Mouse (Mus musculus) CD4-positive naive resting alpha-beta T cell, adult 76 days (primary cell): Measurements from ENCODE around the gene Syt8. TPM values are rescaled to one million over a fixed set of nuclear protein-coding genes. Genes with fewer than 3 reads are reported as not detected.

ENCODE experiments used
- total RNA-seq: library from RNA; stranded (reverse); gene quantifications from one replicate; pipeline ENCODE4 v1.2.4, GENCODE M21; 2023

Gene Syt8
- total RNA-seq: not detected

DNA sequence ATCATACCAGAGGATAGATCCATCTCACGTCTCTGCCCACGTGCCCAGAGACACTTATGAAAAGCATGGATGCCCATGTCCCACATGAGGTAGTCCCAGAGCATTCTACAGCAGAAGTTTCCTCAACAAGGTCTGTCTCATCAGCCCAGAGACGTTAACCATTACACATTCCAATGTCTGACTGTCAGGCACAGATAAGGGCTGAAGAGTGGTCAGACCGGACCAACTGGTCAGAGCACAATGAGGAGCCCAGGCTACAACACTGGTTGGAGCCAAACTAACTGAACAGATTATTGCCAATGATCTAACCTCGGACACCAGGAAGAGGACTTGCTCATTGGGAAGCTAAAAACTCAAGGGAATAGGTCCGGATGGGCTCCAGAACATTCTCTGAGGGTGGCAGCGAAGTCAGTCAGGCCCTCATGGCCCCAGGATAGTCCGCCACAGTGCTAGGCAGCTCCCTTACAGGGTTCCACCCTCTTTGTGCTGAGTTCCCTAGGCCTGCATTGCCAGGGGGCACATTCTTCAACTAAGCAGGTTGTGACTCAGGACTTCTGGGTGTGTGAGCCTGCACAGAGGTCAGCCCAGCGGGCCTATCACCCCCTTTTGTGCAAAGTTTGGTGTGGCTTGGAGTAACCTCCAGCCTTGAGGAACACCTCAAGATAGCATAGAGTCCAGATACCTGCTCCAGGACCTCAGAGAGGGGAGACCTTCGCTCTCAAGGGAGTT, at the start of gene Syt8:
Gene Syt8 (plus strand): TSS at position 714 of the 729 bp plus-strand sequence.

DNA sequence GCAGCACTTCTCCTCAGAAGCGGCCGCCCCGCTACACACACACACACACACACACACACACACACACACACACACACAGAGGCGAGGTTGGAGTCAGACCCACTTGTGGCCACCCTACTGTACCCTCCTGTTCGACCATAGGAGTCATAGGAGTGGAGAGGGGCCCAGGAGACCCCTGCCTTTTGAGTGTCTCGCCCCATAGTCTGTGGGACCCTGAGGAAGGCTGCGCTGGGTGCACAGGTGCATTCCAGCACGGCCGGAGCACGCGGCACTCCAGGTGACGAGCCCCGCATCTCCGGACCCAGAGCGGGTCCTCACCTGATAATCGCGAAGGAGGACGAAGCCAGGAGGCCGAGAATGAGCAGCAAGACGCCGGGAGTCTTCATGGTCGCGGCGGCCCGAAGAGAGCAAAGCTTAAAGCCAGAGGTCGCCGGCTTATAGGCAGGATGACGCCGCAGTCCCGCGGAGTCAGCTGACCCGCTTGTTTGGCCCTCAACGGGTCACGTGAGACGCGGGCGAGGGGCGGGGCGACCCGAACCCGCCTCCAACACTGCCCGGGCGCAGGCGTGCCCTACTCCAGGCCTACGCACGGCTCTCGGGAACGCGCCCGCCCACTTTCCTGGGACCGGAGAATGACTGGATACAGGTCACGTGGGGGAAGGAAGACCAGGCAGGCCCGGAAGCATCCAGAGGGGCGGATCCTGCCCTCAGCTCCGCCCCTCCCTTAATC, 47.1 kb upstream of the Syt8 start, which contains the start of gene Ctsd:
Gene Ctsd (minus strand): TSS at position 620 of the 730 bp plus-strand sequence.

DNA sequence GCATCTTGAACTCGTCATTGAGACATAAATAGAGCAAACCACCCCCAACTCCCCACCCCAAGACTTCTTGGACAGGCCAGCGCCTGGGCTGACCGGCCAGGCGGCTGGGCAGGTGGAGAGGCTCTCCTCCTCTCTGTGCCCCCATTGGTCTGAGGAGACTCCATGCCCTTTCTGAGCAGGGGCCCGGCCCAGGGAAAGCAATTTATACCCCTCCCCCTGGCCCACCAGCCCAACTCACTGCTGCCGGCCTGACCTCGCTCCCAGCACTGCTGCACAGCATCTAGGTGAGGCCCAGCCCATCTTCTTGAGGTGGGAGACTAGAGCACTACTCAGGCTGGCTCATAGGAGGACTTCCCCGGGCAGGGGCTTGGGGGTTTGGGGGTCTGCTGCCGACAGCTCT, 6.9 kb downstream of the Syt8 start, which contains the start of gene Tnni2:
Gene Tnni2 (plus strand): TSS at position 224 of the 400 bp plus-strand sequence.

GRCm38 (mm10) chr7:142460636-142461077, 26.0 kb downstream of the Syt8 start, which contains the start of gene Lsp1:
Lsp1 (plus strand) TSS chr7:142460809.

Other genes starting within 250 kb of the Syt8 start
- not detected for gene Gm10153, start 244.5 kb upstream of the Syt8 start, total RNA-seq
- gene Krtap5-3, start 233.5 kb upstream of the Syt8 start, total RNA-seq: not detected
- not detected for gene Gm7579, start 223.0 kb upstream of the Syt8 start, total RNA-seq
- not detected for gene Krtap5-5, start 204.9 kb upstream of the Syt8 start, total RNA-seq
- gene Gm40460, start 193.8 kb upstream of the Syt8 start, total RNA-seq: not detected
- not detected for gene Gm2431, start 176.5 kb upstream of the Syt8 start, total RNA-seq
- not detected for gene Gm4559, start 160.5 kb upstream of the Syt8 start, total RNA-seq
- gene Krtap5-1, start 137.7 kb upstream of the Syt8 start, total RNA-seq: not detected
- not detected for gene Krtap5-4, start 131.3 kb upstream of the Syt8 start, total RNA-seq
- gene Ifitm10, start 61.1 kb upstream of the Syt8 start, total RNA-seq: 4.6 TPM
- gene Gm49369, start 52.2 kb upstream of the Syt8 start, total RNA-seq: 3.8 TPM
- 184 TPM for gene Ctsd, start 46.8 kb upstream of the Syt8 start, total RNA-seq
- gene Tnni2, start 7.0 kb downstream of the Syt8 start, total RNA-seq: not detected
- 467 TPM for gene Lsp1, start 26.0 kb downstream of the Syt8 start, total RNA-seq
- gene Tnnt3, start 64.0 kb downstream of the Syt8 start, total RNA-seq: 20.3 TPM
- 21.4 TPM for gene Mrpl23, start 97.8 kb downstream of the Syt8 start, total RNA-seq
- gene Igf2, start 232.0 kb downstream of the Syt8 start, total RNA-seq: 0.79 TPM
- not detected for gene Gm49394, start 235.1 kb downstream of the Syt8 start, total RNA-seq